Mouse (Mus musculus) limb, embryonic 10.5 days (tissue): ENCODE data around the gene Cntrob. TPM values are rescaled to one million over a fixed set of nuclear protein-coding genes. Genes with fewer than 3 reads are reported as not detected.
A peak's percentile ranks its signal among the peaks of the same experiment; 100 is the strongest.

Experiments
- DNase-seq: peaks from one replicate; pipeline ENCODE4 v3.0.0-alpha.2; 2017; ENCODE audit warnings: low spot score
- H3K27ac ChIP-seq: fragments of 300-500 bp; sonication (generic); 2 replicates; pipeline ENCODE4 v1.5.1; 2016; ENCODE audit warnings: mild to moderate bottlenecking
- H3K27me3 ChIP-seq: fragments of 300-500 bp; sonication (generic); 2 replicates; pipeline ENCODE4 v1.6.1; 2016; ENCODE audit warnings: low read depth, mild to moderate bottlenecking; ENCODE audit not compliant: poor library complexity, severe bottlenecking
- H3K36me3 ChIP-seq: fragments of 300-500 bp; sonication (generic); 2 replicates; pipeline ENCODE4 v1.6.1; 2016; ENCODE audit warnings: mild to moderate bottlenecking, moderate library complexity
- H3K4me1 ChIP-seq: fragments of 300-500 bp; sonication (generic); 2 replicates; pipeline ENCODE4 v1.6.1; 2016
- H3K4me3 ChIP-seq: fragments of 300-500 bp; sonication (generic); 2 replicates; pipeline ENCODE4 v1.5.1; 2016; ENCODE audit warnings: mild to moderate bottlenecking, moderate library complexity
- H3K9me3 ChIP-seq: fragments of 300-500 bp; sonication (generic); replicated peaks from 2 replicates; pipeline ENCODE4 v1.6.1; 2016; ENCODE audit warnings: mild to moderate bottlenecking
- WGBS: fragments of 180-500 bp; shearing (Covaris S2); methylation state at CpG from one replicate; pipeline ENCODE4 v1.1.7; 2016; 5-methylcytosine and 5-hydroxymethylcytosine counted together
- polyA plus RNA-seq: library from polyadenylated mRNA; unstranded; fragments of >200 nt; fragmentation: Nextera tagmentation; extraction: Ambion mirVana; gene quantifications from 2 replicates; pipeline ENCODE4 v1.2.1, GENCODE M21; 2016

The Cntrob gene
- polyA plus RNA-seq, 1 experiment from 2014 or later: 36.2 TPM

DNA sequence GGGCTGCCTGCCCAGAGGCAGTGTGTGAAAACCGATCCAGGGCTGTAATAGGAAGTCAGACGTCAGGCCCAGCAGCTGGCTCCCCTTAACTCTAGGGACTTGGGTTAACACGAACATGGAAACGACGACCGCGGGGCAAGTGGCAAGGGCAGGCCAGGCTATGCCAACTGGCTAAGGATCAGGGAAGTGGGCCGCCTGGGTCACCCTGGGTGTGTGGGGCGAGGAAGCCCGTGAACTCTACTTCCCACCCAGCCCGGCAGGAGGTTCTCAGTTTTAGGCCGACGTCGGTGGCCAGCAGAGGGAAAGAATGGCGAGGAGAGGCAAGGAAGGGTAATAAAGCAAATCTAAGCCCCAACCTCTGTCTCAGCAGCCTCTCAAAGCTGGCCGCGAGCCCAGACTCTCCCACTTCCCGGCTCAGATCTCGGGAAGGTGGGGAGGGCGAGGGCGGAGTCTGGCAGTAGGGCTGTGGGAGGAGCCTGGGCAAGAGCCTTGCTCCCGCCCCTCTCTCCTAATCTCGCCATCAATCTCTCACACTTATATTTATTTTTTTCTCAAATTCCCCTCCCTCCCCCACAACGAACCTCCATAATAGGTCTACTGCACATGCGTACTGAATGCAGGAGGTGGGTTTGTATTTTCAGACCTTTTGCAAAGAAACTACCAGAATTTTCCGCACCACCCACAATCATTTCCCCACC, 42.7 kb upstream of the Cntrob start:
- H3K27ac ChIP-seq: peak overlapping the region; percentile 100
- peak overlapping the region; percentile 98 for H3K4me3 ChIP-seq
- H3K4me1 ChIP-seq: peaks cover 70% of the 10 kb centered on the region
- no peaks in the 10 kb centered on the region for H3K9me3 ChIP-seq
- DNase-seq: peak; percentile 89
- H3K27me3 ChIP-seq: no peaks in the 10 kb centered on the region
- peaks cover 36% of the 10 kb centered on the region for H3K36me3 ChIP-seq
- WGBS: 0% methylated on average over 26 of the region's 26 CpGs

DNA sequence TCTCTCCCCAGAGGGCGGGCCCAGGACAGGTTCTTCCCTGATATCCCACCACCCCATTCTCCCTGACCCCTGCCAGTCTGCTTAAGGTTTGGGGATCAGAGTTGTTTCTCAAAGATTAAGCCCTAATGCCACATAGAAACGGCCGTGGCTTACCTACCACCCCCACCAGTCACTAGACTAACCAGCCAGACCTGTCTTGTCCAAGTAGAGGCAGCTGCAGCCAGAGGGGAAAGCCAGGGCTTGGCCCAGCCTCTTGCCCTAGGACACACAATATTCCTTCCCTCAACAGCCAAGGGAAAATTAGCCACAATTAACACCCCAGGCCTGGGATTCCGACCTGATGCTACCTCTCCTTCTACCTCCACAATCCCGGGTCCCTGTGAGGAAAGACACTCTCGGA, 42.1 kb upstream of the Cntrob start:
- H3K27ac ChIP-seq: peak overlapping the region; percentile 100
- H3K9me3 ChIP-seq: no peaks in the 10 kb centered on the region
- 24% methylated on average over 6 of the region's 6 CpGs for WGBS
- H3K27me3 ChIP-seq: no peaks in the 10 kb centered on the region
- peaks cover 38% of the 10 kb centered on the region for H3K36me3 ChIP-seq
- H3K4me1 ChIP-seq: peaks cover 64% of the 10 kb centered on the region
- peak; percentile 41 for DNase-seq
- H3K4me3 ChIP-seq: peak overlapping the region; percentile 98

DNA sequence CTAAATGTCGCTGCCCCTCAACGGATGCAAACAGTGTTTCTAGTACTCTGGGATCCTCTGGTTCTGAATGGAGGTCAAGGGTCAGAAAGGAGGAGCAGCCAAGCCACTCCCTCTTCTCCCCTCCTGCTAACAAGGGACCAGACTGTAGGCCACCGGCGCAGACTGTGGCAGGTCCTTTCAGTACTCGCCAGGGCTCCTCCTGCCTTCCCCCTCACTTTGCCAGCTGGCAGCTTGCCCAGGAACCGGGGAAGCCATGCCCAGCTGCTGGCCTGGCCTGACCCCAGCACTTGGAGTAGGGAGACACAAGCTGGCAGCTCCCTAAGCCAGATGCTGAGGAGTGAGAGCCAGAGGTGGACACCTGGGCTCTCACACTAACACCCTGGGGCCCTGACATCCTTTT, 41.3 kb upstream of the Cntrob start:
- WGBS: 3% methylated on average over 6 of the region's 6 CpGs
- Histone ChIP-seq H3K27me3 (no peaks in the 10 kb centered on the region), H3K27ac (peak overlapping the region; percentile 100), H3K36me3 (peaks cover 46% of the 10 kb centered on the region), H3K9me3 (no peaks in the 10 kb centered on the region), H3K4me3 (peak overlapping the region; percentile 98), H3K4me1 (peaks cover 57% of the 10 kb centered on the region)
- DNase-seq: peak; percentile 60

DNA sequence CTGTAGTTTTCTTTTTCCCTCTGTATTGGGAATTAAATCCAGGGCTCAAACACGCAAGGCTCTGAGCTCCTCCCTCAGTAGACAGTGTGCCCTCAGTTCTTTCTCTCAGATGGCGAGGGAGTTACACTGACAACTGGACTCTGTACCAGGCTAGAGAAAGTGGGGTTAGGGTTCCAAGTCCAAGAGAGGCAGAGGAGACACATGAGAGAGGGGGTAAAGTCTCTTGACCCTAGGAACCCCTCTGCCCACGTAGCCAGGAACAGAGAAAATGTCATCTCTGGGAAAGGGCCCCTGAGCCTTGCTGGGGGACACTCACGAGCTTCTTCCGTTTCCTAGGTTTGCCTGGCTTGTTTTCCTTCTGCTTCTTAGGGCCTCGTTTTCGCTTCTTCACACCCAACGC, 40.8 kb upstream of the Cntrob start:
- Histone ChIP-seq H3K4me1 (peaks cover 54% of the 10 kb centered on the region), H3K4me3 (peak overlapping the region; percentile 98; the same call in 1 of the 2 replicates), H3K36me3 (peaks cover 52% of the 10 kb centered on the region), H3K27me3 (no peaks in the 10 kb centered on the region), H3K9me3 (no peaks in the 10 kb centered on the region), H3K27ac (peak overlapping the region; percentile 100)
- WGBS: 59% methylated on average over 8 of the region's 8 CpGs
- no peak for DNase-seq

DNA sequence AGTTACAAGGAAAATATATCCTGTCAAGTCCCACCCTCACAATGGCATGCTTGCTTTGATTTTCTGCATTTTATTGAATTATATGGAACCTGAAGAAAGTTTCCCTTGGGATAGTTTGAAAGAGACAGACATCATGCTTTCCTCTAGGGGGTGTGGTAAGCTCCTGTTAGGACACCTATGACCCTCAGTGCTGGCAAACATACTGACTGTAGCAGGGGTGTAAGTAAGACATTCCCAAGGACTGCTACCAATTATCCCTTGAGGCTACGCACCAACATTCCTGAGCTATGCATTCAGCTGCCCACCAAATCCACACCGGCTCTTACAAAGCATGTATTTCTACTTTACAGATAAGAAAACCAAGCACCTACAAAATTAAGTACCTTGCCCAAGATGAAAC, 38.9 kb upstream of the Cntrob start:
- DNase-seq: no peak
- 57% methylated on average over 2 of the region's 2 CpGs for WGBS
- Histone ChIP-seq H3K36me3 (peaks cover 71% of the 10 kb centered on the region), H3K27ac (no peak overlapping the region), H3K4me3 (no peak overlapping the region), H3K9me3 (no peaks in the 10 kb centered on the region), H3K4me1 (peaks cover 44% of the 10 kb centered on the region), H3K27me3 (no peaks in the 10 kb centered on the region)

DNA sequence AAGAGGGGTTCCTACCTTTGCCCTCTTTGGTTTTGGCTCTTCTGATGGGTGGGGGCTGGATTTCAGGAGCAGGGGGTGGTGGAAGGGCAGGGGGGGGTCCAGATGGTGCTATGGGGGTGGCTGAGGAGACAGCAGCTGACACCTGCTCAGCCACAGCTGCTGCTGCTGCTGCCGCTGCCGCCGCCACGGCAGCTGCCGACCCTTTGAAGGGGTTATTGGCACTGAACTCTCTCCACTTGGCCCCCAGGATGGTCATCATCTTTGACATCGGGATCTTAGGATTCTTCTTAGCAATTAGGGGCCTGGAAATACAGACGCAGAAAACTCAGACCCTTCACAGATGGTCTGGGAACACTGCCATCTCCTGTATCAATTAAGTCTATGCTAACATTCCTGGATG, 38.4 kb upstream of the Cntrob start:
- no peak for DNase-seq
- 65% methylated on average over 7 of the region's 7 CpGs for WGBS
- no peaks in the 10 kb centered on the region for H3K9me3 ChIP-seq
- H3K4me1 ChIP-seq: peaks cover 39% of the 10 kb centered on the region
- no peak overlapping the region for H3K4me3 ChIP-seq
- no peaks in the 10 kb centered on the region for H3K27me3 ChIP-seq
- no peak overlapping the region for H3K27ac ChIP-seq
- H3K36me3 ChIP-seq: peaks cover 75% of the 10 kb centered on the region

DNA sequence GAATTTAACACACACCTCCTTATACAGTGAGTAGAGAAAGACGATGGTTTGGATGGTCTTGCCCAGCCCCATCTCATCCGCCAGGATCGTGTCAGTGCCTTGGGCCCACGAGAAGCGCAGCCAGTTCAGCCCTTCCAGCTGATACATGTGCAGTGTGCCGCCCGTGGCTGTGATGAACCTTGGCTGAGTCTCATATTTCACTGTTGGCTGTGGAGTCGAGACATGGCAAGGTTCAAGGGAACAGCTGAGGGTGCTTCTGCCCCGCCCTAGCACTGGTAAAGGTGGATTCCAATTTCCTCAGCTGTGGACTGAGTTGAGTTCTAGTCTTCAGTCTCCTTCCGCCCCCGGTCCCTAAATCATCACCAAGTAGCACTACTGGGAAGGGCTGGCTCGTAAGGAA, 34.1 kb upstream of the Cntrob start:
- DNase-seq: no peak
- H3K4me3 ChIP-seq: no peak overlapping the region
- peaks cover 99% of the 10 kb centered on the region for H3K36me3 ChIP-seq
- no peaks in the 10 kb centered on the region for H3K27me3 ChIP-seq
- 89% methylated on average over 12 of the region's 12 CpGs for WGBS
- H3K4me1 ChIP-seq: peaks cover 8% of the 10 kb centered on the region
- H3K9me3 ChIP-seq: no peaks in the 10 kb centered on the region
- H3K27ac ChIP-seq: no peak overlapping the region

DNA sequence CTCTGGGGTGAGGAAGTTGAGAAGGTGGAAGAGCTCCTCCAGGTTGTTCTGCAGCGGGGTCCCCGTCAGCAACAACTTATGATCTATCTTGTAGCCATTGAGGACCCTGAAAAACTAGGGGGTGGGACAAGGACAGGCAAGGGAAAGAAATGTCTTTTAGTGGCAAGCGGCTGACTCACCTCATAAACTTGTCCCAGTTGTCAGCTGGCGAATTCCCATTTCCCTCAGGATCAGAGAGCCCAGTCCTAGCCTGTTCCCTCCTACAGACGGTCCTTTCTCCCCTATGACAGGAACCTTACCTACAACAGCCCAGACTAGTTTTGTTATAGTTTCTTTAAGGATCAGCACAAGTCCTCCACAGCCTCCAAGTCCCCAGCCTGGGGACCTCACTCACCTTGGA, 33.0 kb upstream of the Cntrob start:
- H3K27me3 ChIP-seq: no peaks in the 10 kb centered on the region
- no peaks in the 10 kb centered on the region for H3K9me3 ChIP-seq
- H3K4me1 ChIP-seq: peaks cover 3% of the 10 kb centered on the region; the same call in 1 of the 2 replicates
- peaks cover 100% of the 10 kb centered on the region for H3K36me3 ChIP-seq
- 85% methylated on average over 5 of the region's 5 CpGs for WGBS
- no peak overlapping the region for H3K27ac ChIP-seq
- DNase-seq: no peak
- no peak overlapping the region for H3K4me3 ChIP-seq

DNA sequence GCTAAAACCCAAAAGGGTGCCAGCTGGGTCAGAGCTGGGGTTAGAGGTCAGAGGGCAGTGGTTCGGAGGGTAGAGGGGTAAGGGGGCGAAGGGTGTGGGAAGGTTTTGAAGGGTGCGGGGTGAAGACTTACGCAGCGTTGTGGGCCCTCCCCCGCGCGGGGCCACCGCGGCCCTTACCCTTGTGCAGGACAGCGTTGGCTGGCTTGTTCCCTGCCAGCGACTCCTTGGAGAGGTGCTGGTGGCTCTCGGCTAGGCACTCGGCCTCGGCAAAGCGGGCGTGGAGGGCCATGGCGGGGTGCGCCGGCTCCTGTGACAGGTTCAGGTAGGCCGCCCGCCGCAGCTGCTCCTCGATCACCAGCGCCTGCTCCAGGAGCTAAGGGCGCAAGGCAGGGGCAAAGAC, 22.9 kb upstream of the Cntrob start:
- 90% methylated on average over 24 of the region's 26 CpGs for WGBS
- Histone ChIP-seq H3K4me3 (no peak overlapping the region), H3K27me3 (0 out of 2 replicates have a peak, but pooled peaks cover 7% of the 10 kb centered on the region), H3K36me3 (peaks cover 89% of the 10 kb centered on the region), H3K4me1 (peaks cover 1% of the 10 kb centered on the region; the same call in 1 of the 2 replicates), H3K27ac (no peak overlapping the region; the same call in 1 of the 2 replicates), H3K9me3 (no peaks in the 10 kb centered on the region)
- no peak for DNase-seq

DNA sequence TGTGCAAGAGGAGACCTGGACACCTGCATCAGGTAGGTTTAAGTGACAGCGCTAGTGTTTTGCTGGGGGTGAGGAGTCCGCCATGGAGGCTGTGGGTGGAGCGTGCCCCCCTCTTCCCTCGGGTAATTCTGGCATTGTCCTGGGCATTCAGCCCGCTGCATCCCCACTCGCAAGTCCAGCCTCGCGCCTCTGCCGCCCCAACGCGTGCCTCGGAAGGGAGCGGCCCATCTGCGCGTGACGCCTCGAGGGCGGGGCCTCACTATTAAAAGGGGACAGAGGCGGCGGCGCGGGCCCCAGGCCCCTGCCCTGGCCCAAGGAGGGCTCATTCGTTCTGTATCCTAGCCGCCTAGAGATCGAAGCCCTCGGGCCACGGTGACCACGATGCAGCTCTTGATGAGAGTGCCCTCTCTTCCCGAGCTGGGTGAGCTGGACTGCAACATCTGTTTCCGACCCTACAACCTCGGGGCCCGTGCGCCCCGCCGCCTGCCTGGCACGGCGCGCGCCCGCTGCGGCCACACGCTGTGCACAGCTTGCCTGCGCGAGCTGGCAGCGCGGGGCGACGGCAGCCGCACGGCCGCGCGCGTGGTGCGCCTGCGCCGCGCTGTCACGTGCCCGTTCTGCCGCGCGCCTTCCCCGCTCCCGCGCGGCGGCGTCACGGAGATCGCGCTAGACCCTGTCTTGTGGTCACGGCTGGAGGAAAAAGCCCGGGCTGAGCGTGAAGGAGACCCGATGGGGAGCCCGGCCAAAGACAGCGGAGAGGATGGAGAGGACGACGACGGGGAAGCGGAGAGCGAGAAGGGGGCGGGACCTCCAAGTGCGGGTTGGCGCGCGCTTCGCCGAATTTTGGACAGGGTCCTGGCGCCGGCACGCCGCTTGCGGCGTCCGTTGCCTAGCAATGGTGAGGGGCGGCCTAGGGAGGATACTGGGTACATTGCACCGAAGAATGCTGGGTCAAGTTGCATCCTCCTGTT, 16.9 kb upstream of the Cntrob start, which contains the start of gene Rnf227:
Gene Rnf227 (plus strand): TSS at position 301 of the 971 bp plus-strand sequence.
- H3K27ac ChIP-seq: peak within 1 kb of the TSS; percentile 91
- DNase-seq: peak; percentile 87
- WGBS: 2% methylated on average over 99 of the region's 99 CpGs

DNA sequence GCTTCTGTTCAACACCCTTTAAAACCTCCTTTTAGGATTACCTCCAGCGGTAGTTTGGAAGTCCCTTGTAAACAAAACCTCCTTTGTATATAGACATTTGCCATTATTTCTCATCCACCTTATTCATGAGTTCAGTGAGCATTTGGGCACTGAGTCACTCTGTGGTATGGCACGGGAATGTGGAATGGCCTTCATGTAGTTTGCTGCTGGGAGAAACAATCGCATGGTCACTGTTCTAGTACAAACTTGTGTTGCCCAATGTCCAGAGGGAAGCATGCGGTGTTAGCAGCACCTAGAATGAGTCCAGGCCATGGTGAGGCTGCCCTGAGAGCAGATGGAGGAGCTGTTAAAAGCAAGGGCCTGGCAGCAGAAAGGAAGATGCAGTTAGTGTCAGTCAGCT, 11.2 kb upstream of the Cntrob start:
- no peak overlapping the region for H3K4me3 ChIP-seq

More for the DNA sequence above, 16.9 kb upstream of the Cntrob start, which contains the start of gene Rnf227:
- H3K4me3 ChIP-seq: peak within 1 kb of the TSS; percentile 67
- H3K27me3 ChIP-seq: peaks cover 30% of the 10 kb centered on the region
- peaks cover 29% of the 10 kb centered on the region for H3K36me3 ChIP-seq
- H3K4me1 ChIP-seq: peaks cover 19% of the 10 kb centered on the region
- no peaks in the 10 kb centered on the region for H3K9me3 ChIP-seq

DNA sequence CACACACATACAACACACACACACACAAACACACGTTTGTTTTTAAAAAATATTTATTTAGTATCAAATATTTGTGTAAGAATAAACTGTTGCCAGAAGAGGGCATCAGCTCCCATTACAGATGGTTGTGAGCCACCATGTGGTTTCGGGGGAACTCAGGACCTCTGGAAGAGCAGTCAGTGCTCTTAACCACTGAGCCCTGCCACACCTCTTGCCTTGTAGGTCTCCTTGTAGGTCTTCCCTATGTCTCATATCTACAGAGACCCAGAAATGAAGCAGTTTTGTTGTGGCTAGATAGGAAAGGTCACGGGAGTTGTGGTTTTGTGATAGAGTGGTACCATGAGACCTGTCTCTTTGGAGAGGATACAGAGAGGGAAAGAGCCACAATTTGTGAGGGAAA, 10.3 kb upstream of the Cntrob start:
- DNase-seq: no peak
- H3K4me1 ChIP-seq: peaks cover 39% of the 10 kb centered on the region
- WGBS: 68% methylated on average over 3 of the region's 3 CpGs
- H3K27me3 ChIP-seq: peaks cover 29% of the 10 kb centered on the region
- H3K4me3 ChIP-seq: no peak overlapping the region
- no peaks in the 10 kb centered on the region for H3K9me3 ChIP-seq
- no peaks in the 10 kb centered on the region for H3K36me3 ChIP-seq
- H3K27ac ChIP-seq: peak overlapping the region; percentile 90; the same call in 1 of the 2 replicates

More for the DNA sequence above, 11.2 kb upstream of the Cntrob start:
- H3K27me3 ChIP-seq: peaks cover 29% of the 10 kb centered on the region
- no peaks in the 10 kb centered on the region for H3K36me3 ChIP-seq
- no peak for DNase-seq
- H3K4me1 ChIP-seq: peaks cover 41% of the 10 kb centered on the region
- peak overlapping the region; percentile 44; the same call in 1 of the 2 replicates for H3K27ac ChIP-seq
- H3K9me3 ChIP-seq: no peaks in the 10 kb centered on the region
- WGBS: 62% methylated on average over 4 of the region's 4 CpGs
